Mouse (Mus musculus) telencephalon, adult 2 months (tissue): ENCODE results near the gene Best1.

Experiments used
- DNase-seq: peaks from one replicate; pipeline ENCODE4 v3.0.0-alpha.2; 2011; ENCODE audit warnings: low read depth, low spot score

Gene Best1

DNA sequence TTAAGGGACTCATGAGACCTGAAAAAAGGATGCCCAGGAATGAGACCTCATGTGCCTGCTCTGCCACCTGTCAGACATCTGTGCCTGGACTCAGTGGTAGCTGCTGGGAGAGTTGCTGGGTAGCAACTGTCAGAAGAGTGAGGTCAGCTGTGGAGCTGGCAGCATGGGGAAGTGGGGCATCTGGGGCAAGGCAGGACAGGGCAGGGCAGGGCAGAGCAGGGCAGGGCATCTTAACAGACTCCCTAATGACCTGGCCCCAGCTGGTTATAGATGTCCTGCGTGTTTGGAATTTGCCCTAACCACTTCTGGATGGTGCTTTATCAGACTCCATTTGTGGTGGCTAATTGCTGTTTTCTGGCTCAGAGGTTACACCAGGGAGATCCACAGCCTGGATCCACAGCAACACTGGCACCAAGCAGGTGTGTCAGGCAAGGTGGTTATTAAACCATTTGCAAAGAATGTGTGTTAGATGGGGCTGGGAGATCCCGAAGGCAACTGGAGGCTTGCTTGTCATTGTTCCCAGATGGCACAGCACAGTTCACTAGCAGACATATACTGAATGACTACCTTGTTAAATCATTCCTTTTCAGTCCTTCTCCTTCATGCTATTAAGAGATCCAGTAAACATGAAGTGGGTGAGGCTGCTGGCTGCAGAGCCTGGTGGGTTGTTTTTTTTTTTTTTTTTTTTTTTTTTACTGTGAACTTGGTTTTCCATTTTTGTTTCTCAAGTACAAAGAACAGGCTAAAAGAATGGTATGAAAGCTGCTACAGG, 35.2 kb downstream of the Best1 start:
- DNase-seq = no peak

DNA sequence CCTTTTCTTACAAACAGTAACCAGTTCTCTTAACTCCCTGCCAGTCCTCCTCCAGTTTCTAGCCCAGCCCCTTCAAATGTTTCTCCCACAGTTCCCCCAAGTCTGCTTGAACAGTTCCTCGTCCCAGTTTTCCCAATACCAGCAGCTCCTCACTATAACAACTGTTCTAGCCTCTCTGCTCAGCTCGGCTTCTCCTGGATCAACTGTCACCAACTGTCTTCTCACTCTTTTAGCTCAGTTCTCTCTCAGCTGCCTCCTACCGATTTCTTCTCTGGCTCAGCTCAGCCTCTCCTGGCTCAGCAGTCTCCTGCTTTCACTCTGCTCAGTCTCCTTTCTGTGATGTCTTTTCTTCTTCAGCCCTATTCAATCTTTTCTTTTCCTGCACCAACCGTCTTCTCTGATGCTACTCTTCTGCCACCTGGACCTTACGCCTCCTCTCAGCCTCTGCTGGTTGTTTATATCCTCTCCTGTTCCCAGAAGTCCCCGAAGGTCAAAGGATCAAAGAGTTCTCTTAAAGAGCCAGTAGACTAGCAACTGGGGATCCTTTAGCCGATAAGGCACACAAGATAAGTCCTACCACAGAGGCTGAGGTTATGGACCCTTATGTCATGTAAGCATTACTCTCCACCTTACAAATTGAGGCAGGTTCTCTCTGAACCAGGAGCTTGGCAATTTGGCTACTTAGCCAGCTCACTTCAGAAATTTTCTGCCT, 37.1 kb downstream of the Best1 start:
- DNase-seq = peak; percentile 68

DNA sequence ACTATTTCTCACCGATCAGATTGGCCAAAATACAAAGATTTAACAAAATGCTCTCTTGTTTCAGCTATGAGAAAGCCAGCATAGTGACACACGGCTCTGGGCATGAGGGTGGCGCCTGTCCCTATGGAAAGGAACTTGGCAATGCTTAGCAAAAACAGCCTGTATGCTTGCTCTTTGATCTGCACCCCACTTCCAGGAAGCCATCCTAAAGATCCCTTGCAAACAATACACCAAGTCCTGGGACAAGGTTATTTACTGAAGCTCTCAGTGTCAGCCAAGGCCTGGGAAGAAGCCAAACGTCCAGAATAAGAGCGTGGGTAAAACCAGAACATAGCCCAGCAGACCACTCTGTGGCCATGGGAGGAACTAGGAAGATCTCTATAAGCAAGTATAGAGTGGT, 40.7 kb downstream of the Best1 start:
- DNase-seq = no peak

DNA sequence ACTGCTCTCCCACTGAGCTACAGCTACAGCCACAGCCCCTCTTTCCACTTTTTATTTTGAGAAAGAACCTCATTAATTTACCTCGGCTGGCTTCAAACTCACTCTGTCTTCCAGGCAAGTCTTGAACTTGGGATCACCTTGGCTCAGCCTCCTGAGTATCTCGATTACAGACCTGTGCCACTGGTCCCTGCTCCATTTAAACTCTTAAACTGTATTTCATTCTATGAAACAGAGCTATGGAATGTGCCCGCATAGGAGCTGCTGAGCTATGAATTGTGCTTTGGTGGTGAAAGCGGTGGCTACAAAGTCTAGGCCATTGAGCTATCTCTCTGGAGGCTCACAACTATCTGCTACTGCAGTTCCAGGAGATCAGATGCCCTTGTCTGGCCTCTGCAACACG, 43.5 kb downstream of the Best1 start:
- no peak for DNase-seq

DNA sequence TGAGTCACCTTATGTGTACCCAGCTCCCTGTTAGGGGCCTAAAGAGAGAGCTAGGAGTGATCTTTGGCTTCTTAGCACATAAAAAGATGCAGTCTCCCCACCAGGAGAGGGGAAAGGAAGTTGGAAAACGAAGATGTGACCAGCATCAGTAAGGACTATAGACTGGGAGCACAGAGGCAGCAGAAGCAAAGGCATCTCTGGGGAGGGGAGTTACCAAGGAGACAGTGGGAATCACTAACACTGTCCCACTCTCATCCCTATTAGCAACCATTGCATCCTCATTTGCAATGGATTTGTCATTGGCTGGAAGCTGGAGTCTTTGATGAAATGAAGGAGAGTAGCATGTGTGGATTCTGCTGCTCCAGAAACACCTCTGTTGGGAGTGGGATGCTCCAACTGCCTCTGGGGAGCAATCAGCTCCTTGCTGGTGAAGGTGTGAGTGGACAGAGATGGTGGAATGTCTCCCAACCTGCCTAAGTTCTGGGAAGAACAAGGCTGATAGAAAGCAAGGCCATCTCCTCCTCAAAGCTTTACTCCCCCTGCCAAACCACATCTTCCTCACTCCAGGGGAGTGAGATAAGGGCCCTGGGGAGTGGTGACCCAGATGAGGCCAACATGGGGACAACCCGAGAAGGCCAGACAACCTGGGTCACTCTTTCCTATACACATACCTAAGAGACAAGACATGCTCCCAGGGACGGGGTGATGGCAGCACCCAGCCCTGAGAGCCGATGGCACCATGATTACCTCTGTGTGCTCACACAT, 44.6 kb downstream of the Best1 start:
- DNase-seq = no peak

DNA sequence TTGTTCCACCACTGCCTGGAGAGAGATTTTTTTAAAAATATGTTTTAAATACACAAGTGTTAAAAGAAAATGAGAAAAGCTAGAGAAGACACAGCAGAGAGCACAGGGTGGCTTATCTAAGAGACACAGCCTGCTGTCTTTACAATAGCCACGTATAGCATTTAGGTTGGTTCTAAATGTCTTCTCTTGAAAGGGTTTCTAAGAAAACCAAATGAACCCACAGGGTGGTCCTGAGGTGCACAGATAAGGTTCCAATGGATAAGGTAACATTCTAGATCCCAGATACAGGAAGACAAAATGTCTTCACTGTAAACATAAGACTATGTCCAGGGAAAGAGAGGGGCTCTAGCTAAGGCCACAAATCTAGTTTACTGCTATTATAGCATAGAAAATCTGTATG, 46.0 kb downstream of the Best1 start:
- DNase-seq = no peak

DNA sequence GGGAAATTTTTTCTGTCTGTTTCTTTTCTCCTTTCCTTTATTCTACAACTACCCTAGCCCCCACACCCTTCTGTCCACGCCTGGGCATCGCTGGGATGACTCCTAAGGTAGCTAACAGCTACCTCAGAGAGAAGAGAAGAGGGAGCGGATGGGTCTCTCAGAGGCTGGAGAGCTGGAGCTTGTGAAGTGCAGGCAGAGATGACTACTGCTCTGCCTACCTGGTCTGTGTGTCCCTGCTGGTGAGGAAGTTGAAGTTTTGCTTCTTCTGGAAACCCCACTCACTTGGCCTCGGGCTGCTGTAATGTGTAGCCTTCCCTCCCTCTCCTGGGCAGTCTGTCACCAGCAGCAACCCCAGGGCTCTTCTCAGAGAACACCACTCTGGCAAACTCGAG, 46.6 kb downstream of the Best1 start:
- no peak for DNase-seq

DNA sequence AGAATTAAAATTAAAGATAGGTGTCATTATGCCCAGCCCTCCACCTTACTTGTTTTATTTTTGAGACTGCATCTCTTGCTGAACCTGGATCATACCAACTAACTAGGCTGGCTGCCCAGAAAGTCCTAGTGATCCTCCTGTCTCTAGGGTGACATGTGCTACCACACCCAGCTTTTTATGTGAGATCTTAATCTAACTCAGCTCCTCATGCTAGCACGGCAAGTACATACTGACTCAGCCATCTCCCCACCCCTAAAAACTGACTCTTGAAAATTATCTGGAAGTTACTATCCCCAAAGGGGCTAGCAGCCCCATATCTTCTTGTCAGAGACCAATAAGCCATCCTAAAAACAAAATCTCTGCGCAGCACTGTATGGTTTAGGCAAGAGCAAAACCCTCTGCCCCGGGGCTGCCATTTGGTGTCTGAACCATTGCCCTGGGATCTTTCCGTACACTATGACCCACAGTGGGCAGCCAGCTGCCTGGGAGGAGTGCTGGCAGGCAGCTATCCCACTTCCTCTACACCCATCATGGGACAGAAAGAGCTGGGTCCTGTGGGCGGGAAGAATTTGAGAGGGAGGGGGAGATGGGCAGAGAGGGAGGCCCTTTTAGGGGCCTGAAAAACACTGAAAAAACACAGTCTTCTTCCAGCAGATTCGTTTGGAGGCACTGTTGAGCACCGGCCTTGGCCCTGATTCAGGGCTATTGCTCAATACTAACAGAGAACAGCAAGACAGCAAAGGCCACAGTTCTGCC, 47.2 kb downstream of the Best1 start:
- DNase-seq = peak; percentile 75

DNA sequence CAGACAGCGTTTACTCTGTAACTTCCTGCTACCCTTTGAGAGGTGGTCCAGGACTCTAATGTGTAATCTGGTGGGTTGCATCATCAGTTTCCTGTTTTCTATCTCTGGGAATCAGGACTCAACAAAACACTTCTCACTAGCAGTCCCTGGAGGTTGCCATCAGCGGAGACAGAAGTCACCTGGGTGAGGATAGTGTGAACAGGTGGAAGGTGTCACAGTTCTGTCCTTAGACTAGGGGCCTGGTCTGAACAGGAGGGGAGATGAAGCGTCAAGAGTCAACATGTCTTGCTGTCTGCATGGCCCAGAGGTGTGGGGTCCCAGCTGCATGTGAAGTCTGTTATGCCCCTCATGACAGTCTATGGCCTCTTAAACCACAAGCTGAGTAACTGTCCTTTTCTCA, 48.5 kb downstream of the Best1 start:
- DNase-seq = no peak

DNA sequence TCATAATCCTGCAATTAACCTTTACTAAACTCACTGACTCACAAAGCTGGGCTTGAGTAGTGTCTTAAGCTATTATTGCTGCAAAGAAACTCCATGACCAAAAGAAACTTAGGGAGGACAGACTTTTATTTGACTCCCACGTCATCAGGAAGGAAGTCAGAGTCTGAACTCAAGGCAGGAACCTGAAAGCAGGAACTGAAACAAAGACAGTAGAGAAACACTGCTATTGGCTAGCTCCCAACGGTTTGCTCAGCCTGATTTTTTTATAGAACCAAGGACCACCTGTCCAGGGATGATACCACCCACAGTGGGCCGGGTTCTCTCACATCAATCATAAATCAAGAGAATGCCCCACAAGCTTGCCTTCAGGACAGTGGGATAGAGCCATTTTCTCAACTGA, 49.0 kb downstream of the Best1 start:
- no peak for DNase-seq

DNA sequence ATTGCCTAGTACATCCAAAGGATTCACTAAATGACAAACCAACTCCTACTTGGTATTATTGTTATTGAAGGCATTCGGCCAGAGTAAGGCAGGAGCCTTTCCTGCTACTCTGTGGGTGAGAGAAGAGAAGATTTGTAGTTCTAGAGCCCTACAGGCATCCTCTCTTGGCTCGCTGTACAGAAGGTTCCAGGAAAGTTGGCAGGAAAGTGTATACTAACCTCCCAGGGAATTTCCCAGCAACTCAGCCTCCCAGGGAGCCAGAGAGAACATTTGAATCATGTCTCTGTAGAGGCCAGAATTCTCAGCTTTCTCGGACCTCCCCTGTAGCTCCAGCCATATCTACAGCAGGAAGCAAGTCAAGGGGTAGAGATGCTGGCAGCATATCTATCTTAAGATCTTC, 54.4 kb downstream of the Best1 start:
- no peak for DNase-seq

DNA sequence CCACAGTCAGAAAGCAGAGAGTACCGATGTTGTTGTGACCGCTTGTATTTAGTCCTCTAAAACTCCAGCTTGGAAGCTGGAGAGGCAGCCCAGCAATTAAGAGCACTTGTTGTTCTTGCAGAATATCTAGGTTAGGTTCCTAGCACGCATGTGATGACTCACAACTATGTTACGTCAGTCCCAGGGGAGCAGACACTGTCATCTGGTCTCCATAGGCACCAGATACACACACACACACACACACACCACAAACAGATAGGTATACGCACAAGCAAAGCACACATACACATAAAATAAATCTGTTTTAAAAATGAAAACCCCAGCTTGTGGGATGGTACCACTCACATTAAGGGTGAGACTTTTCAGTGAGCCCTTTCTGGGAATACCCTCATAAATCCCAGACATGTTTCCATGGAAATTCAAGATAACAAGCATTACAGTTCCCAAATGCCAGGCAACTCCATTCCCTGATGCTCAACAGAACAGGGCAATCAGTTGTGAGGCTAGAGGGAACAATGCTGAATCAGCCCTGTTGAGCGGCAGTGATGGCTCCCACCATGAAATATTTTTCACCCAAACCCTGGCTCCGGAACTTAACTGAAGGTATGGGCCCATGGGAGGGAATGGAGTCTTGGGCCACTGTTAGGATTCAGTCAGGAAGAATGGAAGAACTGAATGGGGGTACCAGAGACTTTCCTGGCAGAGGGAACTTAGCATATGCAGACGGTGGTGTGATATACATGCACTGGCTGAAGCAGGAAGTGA, 55.5 kb downstream of the Best1 start:
- DNase-seq = no peak

DNA sequence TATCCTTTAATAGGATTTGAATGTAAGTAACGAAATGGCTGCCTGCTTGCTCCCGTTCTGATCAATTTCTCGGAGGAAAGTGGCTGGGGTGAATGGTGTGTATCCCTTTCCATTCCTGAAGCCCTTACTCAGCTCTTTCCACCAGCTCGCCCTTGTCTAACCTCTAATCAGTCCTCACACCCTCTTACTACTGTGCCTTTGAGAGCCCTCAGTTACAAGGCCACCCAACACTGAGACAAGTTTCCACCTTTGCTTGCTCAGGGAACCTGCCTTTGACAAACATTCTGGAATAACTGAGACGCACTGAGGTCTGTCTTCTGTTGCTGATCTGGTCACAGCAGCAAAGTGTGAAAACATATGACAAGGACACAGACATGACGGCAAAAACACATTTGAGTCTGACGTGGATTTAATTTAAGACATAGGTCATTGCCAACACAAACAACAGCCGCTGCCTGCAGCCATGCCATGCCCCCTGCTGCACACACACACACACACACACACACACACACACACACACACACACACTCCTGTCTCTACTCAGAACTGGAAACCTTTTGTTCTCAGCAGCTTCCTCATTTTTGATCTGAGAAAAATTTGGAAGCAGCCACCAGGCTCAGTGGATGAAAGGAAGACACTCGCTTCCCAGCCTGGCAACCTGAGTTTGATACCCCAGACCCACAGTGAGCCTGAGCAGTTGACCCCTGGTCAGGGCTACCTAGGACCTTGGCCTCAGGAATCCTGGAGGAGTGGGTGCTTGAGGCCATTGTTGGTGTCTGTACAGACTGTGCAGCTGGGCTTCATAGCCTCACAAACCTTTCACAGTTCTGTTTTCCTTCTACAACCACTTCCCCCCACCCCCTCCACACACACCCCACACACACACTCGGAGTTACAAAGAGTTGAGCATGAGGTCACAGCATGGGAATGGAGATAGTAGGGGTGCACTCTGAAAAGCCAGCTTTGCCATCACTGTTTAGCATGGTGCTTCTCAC, 58.6 kb downstream of the Best1 start:
- DNase-seq = no peak

DNA sequence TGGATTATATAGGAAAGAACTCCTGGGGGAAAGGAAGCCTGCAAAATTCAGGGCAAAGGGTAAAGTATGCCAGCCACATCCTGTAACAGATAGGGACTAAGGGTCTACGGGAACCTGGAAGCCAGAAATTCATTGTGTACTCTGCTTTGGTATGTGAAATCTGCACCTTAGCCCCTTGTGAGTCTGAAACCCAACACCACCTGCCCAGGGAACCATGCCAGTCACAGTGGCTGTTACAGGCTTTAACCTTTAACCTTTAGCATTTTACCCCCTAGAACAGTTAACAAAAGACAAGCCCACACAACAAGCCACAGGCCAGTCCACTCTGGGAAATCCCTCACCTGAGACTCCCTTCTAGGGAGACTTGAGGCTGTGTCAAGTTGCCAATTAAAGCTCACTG, 59.6 kb downstream of the Best1 start:
- no peak for DNase-seq

DNA sequence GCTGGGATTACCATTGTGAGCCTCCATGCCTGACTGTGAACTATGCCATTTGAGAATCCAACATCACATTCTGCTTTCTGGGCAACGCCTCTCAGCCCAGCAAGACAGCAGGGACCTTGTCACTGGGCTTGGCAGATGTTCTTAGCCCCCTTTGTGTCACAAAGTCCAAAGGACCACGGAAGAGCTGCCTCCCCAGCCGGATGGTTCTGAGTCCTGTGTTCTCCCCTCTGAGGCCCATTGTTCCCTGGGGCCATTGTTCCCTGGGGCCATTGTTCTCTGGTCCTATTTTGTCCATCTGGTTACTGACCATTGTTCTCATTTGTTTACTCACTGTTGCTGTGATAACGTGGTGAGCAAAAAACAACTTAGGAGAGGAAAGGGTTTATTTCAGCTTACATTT, 60.5 kb downstream of the Best1 start:
- DNase-seq = peak; percentile 89

DNA sequence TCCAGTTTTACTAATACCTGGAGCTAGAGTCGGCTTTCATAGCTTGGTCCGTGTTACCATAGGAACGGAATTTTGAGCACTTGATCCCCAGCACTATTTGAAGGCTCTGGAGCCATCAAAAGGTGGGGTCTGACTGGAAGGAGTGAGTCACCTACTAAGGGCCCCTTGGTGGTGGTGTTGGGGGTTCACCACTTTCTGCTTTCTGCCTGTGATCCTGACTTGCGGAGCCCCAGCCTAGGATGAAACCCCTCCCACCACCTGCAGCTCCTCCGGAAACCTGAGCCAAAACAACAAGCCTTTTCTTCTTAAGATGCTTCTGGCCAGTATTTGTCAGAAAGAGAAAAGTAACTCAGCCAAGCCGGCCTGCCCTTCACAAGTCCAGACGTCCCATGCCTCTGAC, 61.6 kb downstream of the Best1 start:
- DNase-seq = no peak

DNA sequence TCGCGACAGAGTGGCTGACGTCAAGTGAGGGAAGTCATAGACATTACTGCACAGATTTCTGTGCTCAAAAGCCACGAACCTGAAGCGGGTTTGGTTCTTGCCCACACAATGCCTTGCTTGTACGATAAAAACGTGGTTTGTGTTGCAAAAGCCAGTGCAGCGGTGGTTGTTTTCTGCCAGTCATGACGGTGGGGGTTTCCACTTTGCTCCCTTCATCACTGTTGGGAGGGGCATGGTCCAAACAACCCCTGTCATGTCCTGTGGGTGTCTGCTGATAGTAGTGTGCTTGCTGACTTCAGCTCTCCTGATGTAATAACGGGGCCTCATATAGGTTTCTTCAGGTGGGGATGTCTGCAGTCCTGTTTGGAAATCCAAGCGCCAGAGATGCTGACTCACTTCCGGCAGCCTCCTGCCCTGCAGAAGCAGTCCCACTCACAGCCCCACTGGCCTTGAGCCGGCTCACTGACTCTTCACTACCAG, 62.6 kb downstream of the Best1 start:
- DNase-seq = no peak

DNA sequence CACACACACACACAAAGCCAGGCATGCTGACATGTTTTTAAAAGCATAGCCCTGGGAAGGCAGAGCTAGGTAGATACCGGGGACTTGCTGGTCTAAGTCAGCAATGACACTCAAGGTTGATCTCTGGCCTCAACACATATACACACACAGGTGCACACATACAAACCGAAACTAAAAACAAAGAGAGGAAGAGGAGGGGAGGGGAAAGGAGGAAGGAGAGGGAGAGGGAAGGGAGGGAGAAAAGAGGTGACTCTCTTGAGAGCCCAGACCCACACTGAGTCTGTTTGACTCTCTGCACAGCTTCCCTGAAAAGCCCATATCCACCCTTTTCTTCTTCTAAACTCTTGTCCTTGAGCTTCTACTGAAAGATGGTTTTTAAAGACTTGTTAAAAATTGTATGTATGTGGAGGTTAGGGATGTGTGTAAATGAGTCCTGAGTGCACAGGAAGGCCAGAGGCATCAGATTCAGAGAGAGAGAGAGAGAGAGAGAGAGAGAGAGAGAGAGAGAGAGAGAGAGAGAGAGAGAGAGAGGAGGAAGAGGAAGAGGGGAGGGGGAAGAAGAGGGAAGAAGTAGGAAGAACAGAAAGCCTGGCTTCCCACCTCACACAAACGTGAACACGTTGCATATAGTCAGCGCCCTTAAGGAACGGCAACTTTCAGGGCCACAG, 63.1 kb downstream of the Best1 start:
- DNase-seq = no peak

DNA sequence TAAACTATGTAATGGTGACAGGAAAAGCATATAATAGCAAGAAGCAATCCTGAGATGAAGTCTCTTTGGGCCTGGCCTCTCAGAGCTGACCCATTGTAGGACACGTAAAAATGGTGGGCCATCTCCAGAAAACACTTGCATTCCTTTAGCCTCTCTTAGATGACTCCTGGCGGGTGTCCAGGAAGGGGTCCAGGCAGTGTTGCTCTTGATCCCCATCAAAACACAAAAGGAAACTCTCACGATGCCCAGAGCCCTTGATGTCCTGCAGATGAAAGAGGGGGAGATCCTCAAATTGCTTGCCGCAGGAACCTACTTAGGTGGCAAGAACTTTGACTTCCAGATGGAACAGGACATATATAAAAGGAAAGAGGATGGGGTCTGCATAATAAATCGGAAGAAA, 64.0 kb downstream of the Best1 start:
- DNase-seq = no peak
